Mouse (Mus musculus): ENCODE results near the gene Mvb12b. TPM values are rescaled to one million over a fixed set of nuclear protein-coding genes. Genes with fewer than 3 reads are reported as not detected.
"Not testable (repeated sequence)": the region's sequence is repeated elsewhere in the genome, so short reads cannot be mapped to it uniquely, and the experiment has no call there.

Gene Mvb12b
- polyA plus RNA-seq, 1 experiment: 26.2 TPM

GRCm38 (mm10) chr2:33918318-33918717 lies 30.6 kb upstream of the Mvb12b start:
- Histone ChIP-seq H3K4me3 (ENCODE audit: insufficient read depth, low read length) (no peak overlapping the region), H3K4me1 (ENCODE audit: control insufficient read depth, insufficient read depth, low read length) (no peaks in the 10 kb centered on the region), H3K27ac (ENCODE audit: insufficient read depth, low read length) (no peak overlapping the region)
- no peak for TF ChIP-seq CTCF (IDR thresholded peaks at IDR 0.05; ENCODE audit: borderline replicate concordance, insufficient read depth, low read length)
- no peak for TF ChIP-seq POLR2A (IDR thresholded peaks at IDR 0.05; ENCODE audit: low read depth, low read length)

- H3K4me3 ChIP-seq (ENCODE audit: insufficient read depth, low read length): no peak overlapping the region
- H3K27ac ChIP-seq (ENCODE audit: insufficient read depth, low read length): no peak overlapping the region
- TF ChIP-seq CTCF (IDR thresholded peaks at IDR 0.05; ENCODE audit: borderline replicate concordance, insufficient read depth, low read length) (no peak), POLR2A (IDR thresholded peaks at IDR 0.05; ENCODE audit: low read depth, low read length) (no peak)
- no peaks in the 10 kb centered on the region for H3K4me1 ChIP-seq (ENCODE audit: control insufficient read depth, insufficient read depth, low read length)
These were observed 28.9 kb upstream of the Mvb12b start for GRCm38 (mm10) chr2:33916603-33917002.

GRCm38 (mm10) chr2:33914998-33915397 lies 27.3 kb upstream of the Mvb12b start:
- Histone ChIP-seq H3K4me3 (ENCODE audit: insufficient read depth, low read length) (no peak overlapping the region), H3K27ac (ENCODE audit: insufficient read depth, low read length) (no peak overlapping the region)
- TF ChIP-seq CTCF (IDR thresholded peaks at IDR 0.05; ENCODE audit: borderline replicate concordance, insufficient read depth, low read length) (no peak), POLR2A (IDR thresholded peaks at IDR 0.05; ENCODE audit: low read depth, low read length) (no peak)

GRCm38 (mm10) chr2:33914334-33914733 lies 26.6 kb upstream of the Mvb12b start:
- no peak overlapping the region for H3K4me3 ChIP-seq (ENCODE audit: insufficient read depth, low read length)
- TF ChIP-seq POLR2A (IDR thresholded peaks at IDR 0.05; ENCODE audit: low read depth, low read length): no peak
- TF ChIP-seq CTCF (IDR thresholded peaks at IDR 0.05; ENCODE audit: borderline replicate concordance, insufficient read depth, low read length): no peak
- no peaks in the 10 kb centered on the region for H3K4me1 ChIP-seq (ENCODE audit: control insufficient read depth, insufficient read depth, low read length)
- H3K27ac ChIP-seq (ENCODE audit: insufficient read depth, low read length): no peak overlapping the region

More at GRCm38 (mm10) chr2:33914998-33915397, 27.3 kb upstream of the Mvb12b start:
- H3K4me1 ChIP-seq (ENCODE audit: control insufficient read depth, insufficient read depth, low read length): no peaks in the 10 kb centered on the region

GRCm38 (mm10) chr2:33913598-33913997 lies 25.9 kb upstream of the Mvb12b start:
- not testable (repeated sequence) for H3K4me1 ChIP-seq (ENCODE audit: control insufficient read depth, insufficient read depth, low read length); H3K4me3 ChIP-seq (ENCODE audit: insufficient read depth, low read length); H3K27ac ChIP-seq (ENCODE audit: insufficient read depth, low read length)

- Histone ChIP-seq H3K4me3 (ENCODE audit: insufficient read depth, low read length) (no peak overlapping the region), H3K4me1 (ENCODE audit: control insufficient read depth, insufficient read depth, low read length) (peaks cover 3% of the 10 kb centered on the region; the same call in 1 of the 2 replicates), H3K27ac (ENCODE audit: insufficient read depth, low read length) (no peak overlapping the region)
- TF ChIP-seq POLR2A (IDR thresholded peaks at IDR 0.05; ENCODE audit: low read depth, low read length): no peak
- TF ChIP-seq CTCF (IDR thresholded peaks at IDR 0.05; ENCODE audit: borderline replicate concordance, insufficient read depth, low read length): no peak
These were observed 25.0 kb upstream of the Mvb12b start for GRCm38 (mm10) chr2:33912741-33913140.

- H3K27ac ChIP-seq (ENCODE audit: insufficient read depth, low read length): peak overlapping the region; percentile 22
- peaks cover 3% of the 10 kb centered on the region; the same call in 1 of the 2 replicates for H3K4me1 ChIP-seq (ENCODE audit: control insufficient read depth, insufficient read depth, low read length)
- no peak overlapping the region for H3K4me3 ChIP-seq (ENCODE audit: insufficient read depth, low read length)
- TF ChIP-seq POLR2A (IDR thresholded peaks at IDR 0.05; ENCODE audit: low read depth, low read length): peak; percentile 39; the same call in 1 of the 2 replicates
- TF ChIP-seq CTCF (IDR thresholded peaks at IDR 0.05; ENCODE audit: borderline replicate concordance, insufficient read depth, low read length): no peak
These were observed 20.6 kb upstream of the Mvb12b start for GRCm38 (mm10) chr2:33908374-33908773.

- Histone ChIP-seq H3K4me3 (ENCODE audit: insufficient read depth, low read length) (no peak overlapping the region), H3K27ac (ENCODE audit: insufficient read depth, low read length) (no peak overlapping the region), H3K4me1 (ENCODE audit: control insufficient read depth, insufficient read depth, low read length) (peaks cover 3% of the 10 kb centered on the region; the same call in 1 of the 2 replicates)
- TF ChIP-seq CTCF (IDR thresholded peaks at IDR 0.05; ENCODE audit: borderline replicate concordance, insufficient read depth, low read length): no peak
- no peak for TF ChIP-seq POLR2A (IDR thresholded peaks at IDR 0.05; ENCODE audit: low read depth, low read length)
These were observed 19.4 kb upstream of the Mvb12b start for GRCm38 (mm10) chr2:33907174-33907573.

GRCm38 (mm10) chr2:33895829-33896228 lies 8.1 kb upstream of the Mvb12b start:
- no peak overlapping the region for H3K4me3 ChIP-seq (ENCODE audit: insufficient read depth, low read length)
- no peaks in the 10 kb centered on the region for H3K4me1 ChIP-seq (ENCODE audit: control insufficient read depth, insufficient read depth, low read length)
- H3K27ac ChIP-seq (ENCODE audit: insufficient read depth, low read length): no peak overlapping the region
- TF ChIP-seq CTCF (IDR thresholded peaks at IDR 0.05; ENCODE audit: borderline replicate concordance, insufficient read depth, low read length): no peak
- no peak for TF ChIP-seq POLR2A (IDR thresholded peaks at IDR 0.05; ENCODE audit: low read depth, low read length)

GRCm38 (mm10) chr2:33893151-33893550 lies 5.4 kb upstream of the Mvb12b start:
- Histone ChIP-seq H3K4me3 (ENCODE audit: insufficient read depth, low read length) (no peak overlapping the region), H3K4me1 (ENCODE audit: control insufficient read depth, insufficient read depth, low read length) (no peaks in the 10 kb centered on the region), H3K27ac (ENCODE audit: insufficient read depth, low read length) (no peak overlapping the region)
- no peak for TF ChIP-seq POLR2A (IDR thresholded peaks at IDR 0.05; ENCODE audit: low read depth, low read length)
- TF ChIP-seq CTCF (IDR thresholded peaks at IDR 0.05; ENCODE audit: borderline replicate concordance, insufficient read depth, low read length): no peak

- no peak overlapping the region for H3K4me3 ChIP-seq (ENCODE audit: insufficient read depth, low read length)
- H3K4me1 ChIP-seq (ENCODE audit: control insufficient read depth, insufficient read depth, low read length): no peaks in the 10 kb centered on the region
- no peak overlapping the region for H3K27ac ChIP-seq (ENCODE audit: insufficient read depth, low read length)
- TF ChIP-seq CTCF (IDR thresholded peaks at IDR 0.05; ENCODE audit: borderline replicate concordance, insufficient read depth, low read length) (no peak), POLR2A (IDR thresholded peaks at IDR 0.05; ENCODE audit: low read depth, low read length) (no peak)
These were observed 4.6 kb upstream of the Mvb12b start for GRCm38 (mm10) chr2:33892354-33892753.
